Mouse (Mus musculus) cerebellum, adult 2 months (tissue): ENCODE results near the gene Abl1.

Source experiments
- CTCF ChIP-seq: fragments of 200-500 bp; IDR thresholded peaks from 2 replicates; pipeline ENCODE4 v1.5.1; 2011; ENCODE audit warnings: low read depth, mild to moderate bottlenecking, control low read depth, low read length, moderate library complexity, borderline replicate concordance; ENCODE audit not compliant: insufficient read depth
- POLR2A ChIP-seq: fragments of 200-500 bp; IDR thresholded peaks from 2 replicates; pipeline ENCODE4 v1.6.1; 2011; ENCODE audit warnings: low read length, control low read depth, borderline replicate concordance; ENCODE audit not compliant: insufficient read depth

- TF ChIP-seq POLR2A (no peak), CTCF (no peak)
These were observed 114.6 kb downstream of the Abl1 start for GRCm38 (mm10) chr2:31802811-31803210.
